Mouse (Mus musculus) intestine, postnatal 0 days (tissue): ENCODE results near the gene 4930590J08Rik. TPM values are rescaled to one million over a fixed set of nuclear protein-coding genes. Genes with fewer than 3 reads are reported as not detected.

ENCODE experiments used
- ATAC-seq: fragments of 200-750 bp; cut with Nextera tagmentation; 2 replicates; pipeline ENCODE4 v1.8.0; 2017; ENCODE audit warnings: mild to moderate bottlenecking, moderate TSS enrichment, moderate library complexity
- H3K27ac ChIP-seq: fragments of 300-500 bp; sonication (generic); 2 replicates; pipeline ENCODE4 v1.5.1; 2014; ENCODE audit warnings: mild to moderate bottlenecking, low read depth, low read length, moderate library complexity
- H3K27me3 ChIP-seq: fragments of 300-500 bp; sonication (generic); replicated peaks from 2 replicates; pipeline ENCODE4 v1.6.1; 2014; ENCODE audit warnings: low read length, mixed read lengths; ENCODE audit not compliant: control insufficient read depth, insufficient read depth
- H3K36me3 ChIP-seq: fragments of 300-500 bp; sonication (generic); 2 replicates; pipeline ENCODE4 v1.6.1; 2014; ENCODE audit warnings: mild to moderate bottlenecking, moderate library complexity; ENCODE audit not compliant: control insufficient read depth, insufficient read depth
- H3K4me1 ChIP-seq: fragments of 300-500 bp; sonication (generic); replicated peaks from 2 replicates; pipeline ENCODE4 v1.6.1; 2014; ENCODE audit warnings: antibody characterized with exemption, low read length, mixed read lengths; ENCODE audit not compliant: control insufficient read depth, insufficient read depth
- H3K4me2 ChIP-seq: fragments of 300-500 bp; sonication (generic); replicated peaks from 2 replicates; pipeline ENCODE4 v1.6.1; 2014; ENCODE audit warnings: low read depth, mild to moderate bottlenecking, moderate library complexity
- H3K4me3 ChIP-seq: fragments of 300-500 bp; sonication (generic); 2 replicates; pipeline ENCODE4 v1.5.1; 2014; ENCODE audit warnings: low read depth, low read length
- H3K9ac ChIP-seq: fragments of 300-500 bp; sonication (generic); 2 replicates; pipeline ENCODE4 v1.6.1; 2014; ENCODE audit warnings: mild to moderate bottlenecking, low read depth, low read length
- H3K9me3 ChIP-seq: fragments of 300-500 bp; sonication (generic); 2 replicates; pipeline ENCODE4 v1.6.1; 2016; ENCODE audit warnings: mixed run types; ENCODE audit not compliant: control insufficient read depth
- CTCF ChIP-seq: sonication (generic); IDR thresholded peaks from 2 replicates; pipeline ENCODE4 v1.5.1; 2016; ENCODE audit warnings: low read depth, mild to moderate bottlenecking, control low read depth, antibody characterized with exemption, moderate library complexity
- WGBS: fragments of 180-500 bp; shearing (Covaris S2); extraction: QIAGEN DNeasy Blood & Tissue Kit; methylation state at CpG from one replicate; pipeline ENCODE4 v1.1.7; 2014; 5-methylcytosine and 5-hydroxymethylcytosine counted together
- polyA plus RNA-seq: library from polyadenylated mRNA; unstranded; fragments of >200 nt; fragmentation: Nextera tagmentation; extraction: Ambion mirVana; gene quantifications from 2 replicates; pipeline ENCODE4 v1.2.1, GENCODE M21; 2015

The 4930590J08Rik gene
- polyA plus RNA-seq, 1 experiment from 2014 or later, result 0.16 TPM

- WGBS, result 1% methylated on average over 59 of the region's 62 CpGs
- no peak for TF ChIP-seq CTCF
- H3K27ac ChIP-seq, result no peak within 1 kb of the TSS; the same call in 1 of the 2 replicates
- H3K36me3 ChIP-seq, result no peaks in the 10 kb centered on the region
- H3K9ac ChIP-seq, result peak within 1 kb of the TSS; percentile 45
- H3K4me1 ChIP-seq, result no peaks in the 10 kb centered on the region
- H3K27me3 ChIP-seq, result peaks cover 22% of the 10 kb centered on the region
- no peaks in the 10 kb centered on the region for H3K9me3 ChIP-seq
- peak within 1 kb of the TSS; percentile 49 for H3K4me3 ChIP-seq
- ATAC-seq, result no peak
- peak within 1 kb of the TSS; percentile 74 for H3K4me2 ChIP-seq
Observed at GRCm38 (mm10) chr6:91978371-91979300, 76.0 kb downstream of the 4930590J08Rik start, which contains the start of gene Fgd5. Gene Fgd5, plus strand, starts transcription at chr6:91978878.

- no peak for TF ChIP-seq CTCF
- Histone ChIP-seq H3K27me3 (peaks cover 22% of the 10 kb centered on the region), H3K4me1 (no peaks in the 10 kb centered on the region), H3K27ac (no peak overlapping the region), H3K9me3 (no peaks in the 10 kb centered on the region), H3K9ac (peak overlapping the region; percentile 45), H3K4me3 (peak overlapping the region; percentile 49), H3K4me2 (peak overlapping the region; percentile 74), H3K36me3 (no peaks in the 10 kb centered on the region)
- ATAC-seq, result no peak
- WGBS, result 8% methylated on average over 23 of the region's 23 CpGs
Observed at GRCm38 (mm10) chr6:91979301-91979996, 76.8 kb downstream of the 4930590J08Rik start.

GRCm38 (mm10) chr6:91980011-91980410, 77.4 kb downstream of the 4930590J08Rik start:
- 69% methylated on average over 3 of the region's 3 CpGs for WGBS
- Histone ChIP-seq H3K4me3 (peak overlapping the region; percentile 49), H3K9me3 (no peaks in the 10 kb centered on the region), H3K4me2 (peak overlapping the region; percentile 74), H3K27me3 (peaks cover 22% of the 10 kb centered on the region), H3K9ac (no peak overlapping the region), H3K36me3 (no peaks in the 10 kb centered on the region), H3K27ac (no peak overlapping the region), H3K4me1 (no peaks in the 10 kb centered on the region)
- ATAC-seq, result no peak
- no peak for TF ChIP-seq CTCF

- Histone ChIP-seq H3K4me2 (no peak overlapping the region), H3K9ac (no peak overlapping the region), H3K4me1 (no peaks in the 10 kb centered on the region), H3K27me3 (no peaks in the 10 kb centered on the region), H3K36me3 (no peaks in the 10 kb centered on the region), H3K9me3 (no peaks in the 10 kb centered on the region), H3K4me3 (no peak overlapping the region), H3K27ac (no peak overlapping the region)
- TF ChIP-seq CTCF, result no peak
- 85% methylated on average over 8 of the region's 8 CpGs for WGBS
- no peak for ATAC-seq
Observed at GRCm38 (mm10) chr6:91990101-91990500, 87.5 kb downstream of the 4930590J08Rik start.

- Histone ChIP-seq H3K4me1 (no peaks in the 10 kb centered on the region), H3K27me3 (0 out of 2 replicates have a peak, but pooled peaks cover 3% of the 10 kb centered on the region), H3K4me3 (no peak overlapping the region), H3K36me3 (no peaks in the 10 kb centered on the region), H3K4me2 (no peak overlapping the region), H3K9me3 (no peaks in the 10 kb centered on the region), H3K27ac (no peak overlapping the region), H3K9ac (no peak overlapping the region)
- ATAC-seq, result no peak
- TF ChIP-seq CTCF, result no peak
- 65% methylated on average over 2 of the region's 2 CpGs for WGBS
Observed at GRCm38 (mm10) chr6:91992823-91993222, 90.2 kb downstream of the 4930590J08Rik start.
